Mouse (Mus musculus): ENCODE results near the gene Mast2. TPM values are rescaled to one million over a fixed set of nuclear protein-coding genes. Genes with fewer than 3 reads are reported as not detected.

Gene Mast2
- polyA plus RNA-seq, 1 experiment: 45.7 TPM

GRCm38 (mm10) chr4:116439383-116439782, 24.6 kb downstream of the Mast2 start:
- no peak for TF ChIP-seq GATA1 (IDR thresholded peaks at IDR 0.05; ENCODE audit: low read length)

GRCm38 (mm10) chr4:116438561-116438960, 25.4 kb downstream of the Mast2 start:
- no peak for TF ChIP-seq GATA1 (IDR thresholded peaks at IDR 0.05; ENCODE audit: low read length)

GRCm38 (mm10) chr4:116435626-116436025, 28.4 kb downstream of the Mast2 start:
- TF ChIP-seq GATA1 (IDR thresholded peaks at IDR 0.05; ENCODE audit: low read length): no peak

- TF ChIP-seq GATA1 (IDR thresholded peaks at IDR 0.05; ENCODE audit: low read length): no peak
Observed at GRCm38 (mm10) chr4:116422186-116422585, 41.8 kb downstream of the Mast2 start.

GRCm38 (mm10) chr4:116421170-116421569, 42.8 kb downstream of the Mast2 start:
- no peak for TF ChIP-seq GATA1 (IDR thresholded peaks at IDR 0.05; ENCODE audit: low read length)

- no peak for TF ChIP-seq GATA1 (IDR thresholded peaks at IDR 0.05; ENCODE audit: low read length)
Observed at GRCm38 (mm10) chr4:116412993-116413392, 51.0 kb downstream of the Mast2 start.

GRCm38 (mm10) chr4:116411401-116411800, 52.6 kb downstream of the Mast2 start:
- TF ChIP-seq GATA1 (IDR thresholded peaks at IDR 0.05; ENCODE audit: low read length): no peak

- TF ChIP-seq GATA1 (IDR thresholded peaks at IDR 0.05; ENCODE audit: low read length): no peak
Observed at GRCm38 (mm10) chr4:116406668-116407067, 57.3 kb downstream of the Mast2 start.

- TF ChIP-seq GATA1 (IDR thresholded peaks at IDR 0.05; ENCODE audit: low read length): no peak
Observed at GRCm38 (mm10) chr4:116405955-116406351, 58.0 kb downstream of the Mast2 start.

GRCm38 (mm10) chr4:116405276-116405954, 58.6 kb downstream of the Mast2 start:
- TF ChIP-seq GATA1 (IDR thresholded peaks at IDR 0.05; ENCODE audit: low read length): no peak

GRCm38 (mm10) chr4:116403884-116404283, 60.1 kb downstream of the Mast2 start:
- TF ChIP-seq GATA1 (IDR thresholded peaks at IDR 0.05; ENCODE audit: low read length): no peak

- no peak for TF ChIP-seq GATA1 (IDR thresholded peaks at IDR 0.05; ENCODE audit: low read length)
Observed at GRCm38 (mm10) chr4:116402708-116403107, 61.3 kb downstream of the Mast2 start.

- TF ChIP-seq GATA1 (IDR thresholded peaks at IDR 0.05; ENCODE audit: low read length): no peak
Observed at GRCm38 (mm10) chr4:116398051-116398450, 65.9 kb downstream of the Mast2 start.

- no peak for TF ChIP-seq GATA1 (IDR thresholded peaks at IDR 0.05; ENCODE audit: low read length)
Observed at GRCm38 (mm10) chr4:116377973-116378667, 85.9 kb downstream of the Mast2 start.

- no peak for TF ChIP-seq GATA1 (IDR thresholded peaks at IDR 0.05; ENCODE audit: low read length)
Observed at GRCm38 (mm10) chr4:116371676-116372075, 92.3 kb downstream of the Mast2 start.

GRCm38 (mm10) chr4:116358099-116358498, 105.9 kb downstream of the Mast2 start:
- TF ChIP-seq GATA1 (IDR thresholded peaks at IDR 0.05; ENCODE audit: low read length): no peak

GRCm38 (mm10) chr4:116352919-116353318, 111.1 kb downstream of the Mast2 start:
- no peak for TF ChIP-seq GATA1 (IDR thresholded peaks at IDR 0.05; ENCODE audit: low read length)
